Mouse (Mus musculus) megakaryocyte progenitor cell, adult 5-6 weeks (primary cell): ENCODE measurements around the gene Brk1. TPM values are rescaled to one million over a fixed set of nuclear protein-coding genes. Genes with fewer than 3 reads are reported as not detected.

Experiments
- ATAC-seq: replicated peaks from 2 replicates; pipeline ENCODE4 v1.8.0; 2016; ENCODE audit warnings: mild to moderate bottlenecking, moderate TSS enrichment, inconsistent platforms; ENCODE audit not compliant: poor library complexity
- total RNA-seq, 2 experiments: library from RNA; stranded (forward) in 1 of 2; stranded (reverse) in 1 of 2; fragments of 157-497, 149-512 nt in 1 of 2; fragments of 200-1000 nt in 1 of 2; gene quantifications; 2 replicates each; pipeline versions ENCODE4 v1.2.3 to v1.2.4; 2015 to 2017

Brk1 gene
- total RNA-seq, 2 experiments from 2014 or later: 117 to 246 TPM

GRCm38 (mm10) chr6:113659648-113660491, 55.3 kb downstream of the Brk1 start:
- 0 out of 2 replicates have a peak, but pooled peaks have one; percentile 4 for ATAC-seq

- ATAC-seq: peak; percentile 38
These were observed 56.1 kb downstream of the Brk1 start for GRCm38 (mm10) chr6:113660492-113661352.

- ATAC-seq: no peak
These were observed 57.0 kb downstream of the Brk1 start for GRCm38 (mm10) chr6:113661353-113662241.

- peak; percentile 77 for ATAC-seq
These were observed 58.6 kb downstream of the Brk1 start for GRCm38 (mm10) chr6:113662964-113663700.

GRCm38 (mm10) chr6:113664305-113664704, 59.7 kb downstream of the Brk1 start:
- ATAC-seq: no peak

Other genes with a start within 250 kb of the Brk1 start
- 23.0 and 24.5 TPM in 2 replicates for gene Tada3, start 226.9 kb upstream of the Brk1 start, total RNA-seq (2015)
- 11.9 and 13.9 TPM in 2 replicates for gene Tada3, start 226.9 kb upstream of the Brk1 start, total RNA-seq (2017)
- 171 and 208 TPM in 2 replicates for gene Arpc4, start 226.7 kb upstream of the Brk1 start, total RNA-seq (2015)
- gene Arpc4, start 226.7 kb upstream of the Brk1 start, total RNA-seq (2017): 306 and 331 TPM in 2 replicates
- 2.5 and 4.3 TPM in 2 replicates for gene Ttll3, start 215.5 kb upstream of the Brk1 start, total RNA-seq (2015)
- 2.0 and 2.9 TPM in 2 replicates for gene Ttll3, start 215.5 kb upstream of the Brk1 start, total RNA-seq (2017)
- 3.5 and 5.7 TPM in 2 replicates for gene Rpusd3, start 185.4 kb upstream of the Brk1 start, total RNA-seq (2015)
- gene Rpusd3, start 185.4 kb upstream of the Brk1 start, total RNA-seq (2017): 9.2 and 11.8 TPM in 2 replicates
- gene Cidec, start 169.0 kb upstream of the Brk1 start, total RNA-seq (2015): not detected in 2 replicates
- not detected in 2 replicates for gene Cidec, start 169.0 kb upstream of the Brk1 start, total RNA-seq (2017)
- 76.3 and 85.0 TPM in 2 replicates for gene Jagn1, start 162.2 kb upstream of the Brk1 start, total RNA-seq (2015)
- 21.7 and 28.0 TPM in 2 replicates for gene Jagn1, start 162.2 kb upstream of the Brk1 start, total RNA-seq (2017)
- 0.44 and 1.2 TPM in 2 replicates for gene Il17re, start 146.3 kb upstream of the Brk1 start, total RNA-seq (2015)
- 0.21 and 0.34 TPM in 2 replicates for gene Il17re, start 146.3 kb upstream of the Brk1 start, total RNA-seq (2017)
- not detected in 2 replicates for gene Il17rc, start 133.3 kb upstream of the Brk1 start, total RNA-seq (2015)
- gene Il17rc, start 133.3 kb upstream of the Brk1 start, total RNA-seq (2017): not detected in 2 replicates
- 5.9 and 6.1 TPM in 2 replicates for gene Creld1, start 121.5 kb upstream of the Brk1 start, total RNA-seq (2015)
- 4.7 and 6.6 TPM in 2 replicates for gene Creld1, start 121.5 kb upstream of the Brk1 start, total RNA-seq (2017)
- gene Prrt3, start 102.8 kb upstream of the Brk1 start, total RNA-seq (2015): not detected in 2 replicates
- not detected in 2 replicates for gene Prrt3, start 102.8 kb upstream of the Brk1 start, total RNA-seq (2017)
- gene Emc3, start 73.1 kb upstream of the Brk1 start, total RNA-seq (2015): 60.4 and 64.5 TPM in 2 replicates
- 31.7 and 34.5 TPM in 2 replicates for gene Emc3, start 73.1 kb upstream of the Brk1 start, total RNA-seq (2017)
- 24.0 and 24.3 TPM in 2 replicates for gene Fancd2, start 73.1 kb upstream of the Brk1 start, total RNA-seq (2015)
- gene Fancd2, start 73.1 kb upstream of the Brk1 start, total RNA-seq (2017): 26.6 and 27.4 TPM in 2 replicates
- not detected in 2 replicates for gene Fancd2os, start 4.1 kb upstream of the Brk1 start, total RNA-seq (2015)
- not detected in 2 replicates for gene Fancd2os, start 4.1 kb upstream of the Brk1 start, total RNA-seq (2017)
- 14.1 and 22.7 TPM in 2 replicates for gene Vhl, start 19.2 kb downstream of the Brk1 start, total RNA-seq (2015)
- gene Vhl, start 19.2 kb downstream of the Brk1 start, total RNA-seq (2017): 10.8 and 12.2 TPM in 2 replicates
- 4.9 and 10.8 TPM in 2 replicates for gene Irak2, start 33.7 kb downstream of the Brk1 start, total RNA-seq (2015)
- 20.9 and 30.4 TPM in 2 replicates for gene Irak2, start 33.7 kb downstream of the Brk1 start, total RNA-seq (2017)
- 21.3 and 24.4 TPM in 2 replicates for gene Tatdn2, start 92.3 kb downstream of the Brk1 start, total RNA-seq (2015)
- 108 and 112 TPM in 2 replicates for gene Tatdn2, start 92.3 kb downstream of the Brk1 start, total RNA-seq (2017)
- gene Ghrl, start 115.1 kb downstream of the Brk1 start, total RNA-seq (2015): 0.32 TPM in 1 of 2 replicates, not detected in the other
- gene Ghrl, start 115.1 kb downstream of the Brk1 start, total RNA-seq (2017): 0.17 and 2.2 TPM in 2 replicates
- 113 and 148 TPM in 2 replicates for gene Sec13, start 136.0 kb downstream of the Brk1 start, total RNA-seq (2015)
- gene Sec13, start 136.0 kb downstream of the Brk1 start, total RNA-seq (2017): 157 and 159 TPM in 2 replicates